Mouse (Mus musculus): ENCODE measurements at regions not wholly inside any gene's neighbourhood (a gene's known extent, or its start where the extent isn't known, plus 50 kb on each side); places are given as distances from the start of the nearest gene placed in this dataset.

GRCm38 (mm10) chr13:51937898-51938297 is 91.4 kb downstream of the Gadd45g start:
- TF ChIP-seq CTCF (IDR thresholded peaks at IDR 0.05; ENCODE audit: control insufficient read depth, insufficient read depth, insufficient read length) (no peak), MYOD1 (IDR thresholded peaks at IDR 0.05; ENCODE audit: control insufficient read depth, insufficient read length, low read depth) (no peak), FOSL1 (IDR thresholded peaks at IDR 0.05; ENCODE audit: insufficient read depth, low read length, poor library complexity, severe bottlenecking) (no peak), USF1 (IDR thresholded peaks at IDR 0.05; ENCODE audit: low read depth) (no peak), MAX (IDR thresholded peaks at IDR 0.05) (no peak), CEBPB (IDR thresholded peaks at IDR 0.05; ENCODE audit: low read depth) (no peak), MYOG (IDR thresholded peaks at IDR 0.05; ENCODE audit: control insufficient read depth, extremely low read depth, insufficient read length) (no peak)

Data from C2C12 (cell line).